Mouse (Mus musculus) cerebral cortex, adult 2 months (tissue): ENCODE measurements around the gene Tcl1b2.

Experiments used
- WGBS: fragments of 180-500 bp; shearing (Covaris S2); methylation state at CpG from one replicate; pipeline ENCODE4 v1.1.7; 2018; 5-methylcytosine and 5-hydroxymethylcytosine counted together

Gene Tcl1b2

DNA sequence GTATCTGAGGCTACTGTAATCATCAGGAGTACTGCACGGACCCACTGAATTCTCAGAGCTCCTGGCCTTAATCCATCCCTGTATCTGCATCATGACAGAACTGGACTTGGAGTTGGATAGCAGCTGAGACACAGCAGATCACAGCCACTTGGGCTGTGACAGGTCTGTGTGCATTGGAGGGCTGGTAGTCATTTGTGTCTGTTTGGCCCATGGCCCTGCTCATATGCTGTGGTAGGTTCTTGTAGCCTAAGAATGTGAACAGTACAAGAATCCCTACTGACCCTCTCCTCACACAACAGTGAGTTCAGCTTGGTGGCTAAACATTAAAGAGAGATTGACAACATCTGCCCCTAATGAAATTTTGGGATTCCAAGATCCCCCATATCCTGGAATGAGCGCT lies 27.6 kb downstream of the Tcl1b2 start:
- WGBS, result 95% methylated on average over 2 of the region's 2 CpGs

DNA sequence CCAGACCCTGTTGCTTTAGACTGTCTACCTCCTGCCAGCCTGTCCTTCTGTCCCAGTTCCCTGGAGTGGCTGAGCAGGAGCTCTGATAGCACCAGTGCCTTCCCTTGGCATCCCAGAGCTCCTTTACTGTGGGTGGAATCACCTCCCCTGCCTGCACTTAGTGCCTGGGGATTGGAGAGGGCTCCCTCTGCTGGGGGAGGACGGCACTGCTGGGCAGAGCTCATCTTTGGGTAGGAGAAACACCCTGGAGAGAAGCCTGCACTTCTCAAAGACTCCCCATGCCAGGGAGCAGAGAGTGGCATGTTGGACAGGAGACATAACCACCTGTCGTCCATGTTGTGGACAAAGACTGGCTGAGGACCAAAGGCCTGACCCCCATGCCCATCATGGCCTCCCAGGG lies 28.5 kb downstream of the Tcl1b2 start:
- 45% methylated on average over 2 of the region's 2 CpGs for WGBS

DNA sequence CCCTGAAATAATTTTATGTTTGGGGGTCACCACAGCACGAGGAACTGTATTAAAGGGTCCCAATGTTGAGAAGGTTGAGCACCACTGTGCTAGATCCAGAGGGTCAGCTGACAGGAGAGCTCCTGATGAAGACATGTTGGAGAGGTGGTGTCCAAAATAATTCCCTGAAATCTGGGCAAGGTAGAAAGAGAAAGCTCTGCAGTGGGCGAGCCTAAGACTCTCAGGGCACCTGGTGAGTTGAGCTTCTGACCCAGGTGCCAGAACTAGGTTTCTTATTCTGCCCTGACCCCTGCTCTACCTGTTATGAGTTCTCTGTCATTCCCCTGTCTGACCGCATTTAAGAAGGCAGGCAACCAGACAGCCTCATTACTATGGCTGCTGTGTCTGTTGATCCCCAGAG lies 30.2 kb downstream of the Tcl1b2 start, which contains the start of gene Tcl1b5:
TSS of gene Tcl1b5 (plus strand) at position 301 of the 400 bp plus-strand sequence.
- WGBS, result 81% methylated on average over 3 of the region's 3 CpGs

DNA sequence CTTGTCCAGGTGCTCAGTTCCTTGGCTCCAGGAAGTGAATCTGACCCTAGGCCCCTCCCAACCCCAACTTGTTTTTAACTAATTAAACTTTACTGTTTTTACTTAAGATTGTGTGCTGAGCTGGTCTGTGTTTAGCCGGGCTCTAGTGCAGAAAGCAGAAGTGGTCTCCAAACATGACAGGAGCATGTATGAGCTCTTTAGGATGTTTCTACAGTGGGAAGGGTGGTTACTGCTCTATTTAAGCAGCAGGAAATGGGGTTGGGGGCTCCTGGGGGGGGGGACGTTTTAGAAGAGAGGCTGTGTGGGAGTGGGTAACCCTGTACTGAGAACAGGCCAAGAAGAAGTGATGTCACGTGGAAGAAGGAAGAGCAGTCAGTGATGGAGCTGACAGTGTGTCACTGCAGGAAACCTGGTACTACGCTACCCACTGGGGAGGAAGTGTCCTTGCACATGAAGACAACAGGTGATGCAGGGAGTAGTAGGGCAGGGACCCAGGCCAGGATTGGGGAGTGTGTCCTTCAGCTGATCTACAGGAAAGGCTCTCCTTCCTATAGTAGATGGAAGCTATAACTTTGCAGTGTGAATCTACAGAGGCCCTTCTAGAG lies 35.3 kb downstream of the Tcl1b2 start:
- WGBS, result 81% methylated on average over 4 of the region's 4 CpGs

DNA sequence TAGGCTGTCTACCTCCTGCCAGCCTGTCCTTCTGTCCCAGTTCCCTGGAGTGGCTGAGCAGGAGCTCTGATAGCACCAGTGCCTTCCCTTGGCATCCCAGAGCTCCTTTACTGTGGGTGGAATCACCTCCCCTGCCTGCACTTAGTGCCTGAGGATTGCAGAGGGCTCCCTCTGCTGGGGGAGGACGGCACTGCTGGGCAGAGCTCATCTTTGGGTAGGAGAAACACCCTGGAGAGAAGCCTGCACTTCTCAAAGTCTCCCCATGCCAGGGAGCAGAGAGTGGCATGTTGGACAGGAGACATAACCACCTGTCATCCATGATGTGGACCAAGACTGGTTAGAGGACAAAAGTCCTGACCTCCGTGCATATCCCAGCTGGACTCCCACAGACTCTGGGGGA lies 43.2 kb downstream of the Tcl1b2 start:
- 49% methylated on average over 2 of the region's 2 CpGs for WGBS

DNA sequence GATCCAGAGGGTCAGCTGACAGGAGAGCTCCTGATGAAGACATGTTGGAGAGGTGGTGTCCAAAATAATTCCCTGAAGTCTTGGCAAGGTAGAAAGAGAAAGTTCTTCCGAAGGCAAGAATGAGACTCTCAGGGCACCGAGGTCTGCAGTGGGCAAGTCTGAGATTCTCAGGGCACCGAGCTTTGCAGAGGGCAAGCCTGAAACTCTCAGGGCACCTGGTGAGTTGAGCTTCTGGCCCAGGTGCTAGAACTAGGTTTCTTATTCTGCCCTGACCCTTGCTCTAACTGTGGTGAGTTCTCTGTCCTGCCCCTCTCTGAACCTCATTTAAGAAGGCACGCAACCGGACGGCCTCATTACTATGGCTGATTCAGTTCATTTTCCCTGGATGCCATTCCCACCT lies 44.9 kb downstream of the Tcl1b2 start, which contains the start of gene Tcl1b3:
TSS of gene Tcl1b3 (plus strand) at position 301 of the 400 bp plus-strand sequence.
- 95% methylated on average over 6 of the region's 6 CpGs for WGBS

DNA sequence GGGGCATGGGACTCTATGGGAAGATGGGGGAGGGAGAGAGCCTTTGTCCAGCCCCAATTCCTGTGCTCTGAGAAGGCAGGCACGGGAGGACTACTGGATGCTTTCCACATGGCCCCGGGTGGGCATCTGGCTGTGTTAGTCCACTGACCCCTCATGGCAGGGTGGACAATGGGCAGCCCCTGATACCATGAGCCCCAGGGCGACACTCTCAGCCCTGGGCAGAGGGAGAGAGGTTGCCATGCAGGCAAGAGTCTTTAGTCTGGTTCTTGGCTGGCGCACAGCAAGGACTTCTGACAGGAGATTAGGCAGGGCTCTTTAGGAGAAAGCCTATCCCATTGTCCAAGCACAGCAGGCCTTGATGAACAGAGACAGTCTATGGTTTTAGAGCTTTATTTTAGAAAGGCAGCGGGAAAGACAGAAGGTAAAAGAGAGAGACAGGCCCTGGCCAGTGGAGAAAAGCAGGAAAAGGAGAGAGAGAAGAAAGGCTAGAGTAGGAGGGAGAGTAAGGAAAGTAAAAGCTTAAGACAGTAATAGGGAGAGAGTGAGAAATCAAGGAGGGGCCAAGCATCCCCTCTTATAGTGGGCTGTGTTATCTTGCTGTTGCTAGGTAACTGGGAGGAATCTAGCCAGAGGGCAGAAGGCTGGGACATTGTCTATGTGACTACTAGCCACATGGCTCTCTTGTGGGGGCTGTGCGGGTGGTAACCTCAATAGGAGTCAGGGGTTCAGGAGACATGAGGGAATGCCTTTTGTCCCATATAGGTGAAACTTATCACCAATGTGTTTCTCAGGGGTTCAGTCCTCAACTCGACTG lies 54.1 kb downstream of the Tcl1b2 start:
- whole genome bisulfite sequencing, result 52% methylated on average over 7 of the region's 7 CpGs

DNA sequence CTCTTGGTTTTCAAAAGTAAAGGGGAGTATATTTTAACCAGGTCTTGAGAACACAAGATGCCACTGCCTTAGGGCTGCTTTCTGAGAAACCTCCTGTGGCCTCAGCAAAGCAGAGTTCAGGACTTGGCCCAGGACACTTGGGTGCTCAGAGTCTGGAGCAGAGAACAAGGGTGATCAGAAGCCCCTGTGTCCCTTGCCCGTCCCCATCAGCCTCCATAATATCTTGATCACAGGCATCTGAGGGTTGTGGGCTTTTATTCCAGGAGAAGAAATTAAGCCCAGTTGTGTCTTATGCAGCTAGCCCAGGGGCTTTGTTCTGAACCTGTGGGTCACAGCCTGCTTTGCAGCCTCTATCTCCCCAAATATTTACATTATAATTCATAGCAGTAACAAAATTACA lies 55.8 kb downstream of the Tcl1b2 start, which contains the start of gene Tcl1b4:
TSS of gene Tcl1b4 (plus strand) at position 301 of the 400 bp plus-strand sequence.
- WGBS, result 85% methylated on average over 1 of the region's 1 CpGs
